Mouse (Mus musculus) brown adipose tissue, adult 24 weeks (tissue): Measurements from ENCODE around the gene Amer3. TPM values are rescaled to one million over a fixed set of nuclear protein-coding genes. Genes with fewer than 3 reads are reported as not detected.
"Not testable (repeated sequence)": the region's sequence is repeated elsewhere in the genome, so short reads cannot be mapped to it uniquely, and the experiment has no call there.

Experiments used
- H3K27ac ChIP-seq: fragments of 200-500 bp; replicated peaks from 2 replicates; pipeline ENCODE4 v1.5.1; 2012; ENCODE audit warnings: low read depth, mild to moderate bottlenecking, low read length
- H3K4me1 ChIP-seq: fragments of 200-500 bp; 2 replicates; pipeline ENCODE4 v1.6.1; 2012; ENCODE audit warnings: low read length, mixed read lengths; ENCODE audit not compliant: control insufficient read depth, insufficient read depth, insufficient read length
- H3K4me3 ChIP-seq: fragments of 200-500 bp; 2 replicates; pipeline ENCODE4 v1.5.1; 2012; ENCODE audit warnings: low read depth, mild to moderate bottlenecking, low read length, moderate library complexity; ENCODE audit not compliant: insufficient read depth
- polyA plus RNA-seq: library from polyadenylated mRNA; stranded (reverse); fragments of >200 nt; gene quantifications from 2 replicates; pipeline ENCODE4 v1.2.4, GENCODE M21; 2012; ENCODE audit not compliant: missing spikeins, insufficient read depth, insufficient read length

The Amer3 gene
- not detected in 2 replicates for polyA plus RNA-seq

DNA sequence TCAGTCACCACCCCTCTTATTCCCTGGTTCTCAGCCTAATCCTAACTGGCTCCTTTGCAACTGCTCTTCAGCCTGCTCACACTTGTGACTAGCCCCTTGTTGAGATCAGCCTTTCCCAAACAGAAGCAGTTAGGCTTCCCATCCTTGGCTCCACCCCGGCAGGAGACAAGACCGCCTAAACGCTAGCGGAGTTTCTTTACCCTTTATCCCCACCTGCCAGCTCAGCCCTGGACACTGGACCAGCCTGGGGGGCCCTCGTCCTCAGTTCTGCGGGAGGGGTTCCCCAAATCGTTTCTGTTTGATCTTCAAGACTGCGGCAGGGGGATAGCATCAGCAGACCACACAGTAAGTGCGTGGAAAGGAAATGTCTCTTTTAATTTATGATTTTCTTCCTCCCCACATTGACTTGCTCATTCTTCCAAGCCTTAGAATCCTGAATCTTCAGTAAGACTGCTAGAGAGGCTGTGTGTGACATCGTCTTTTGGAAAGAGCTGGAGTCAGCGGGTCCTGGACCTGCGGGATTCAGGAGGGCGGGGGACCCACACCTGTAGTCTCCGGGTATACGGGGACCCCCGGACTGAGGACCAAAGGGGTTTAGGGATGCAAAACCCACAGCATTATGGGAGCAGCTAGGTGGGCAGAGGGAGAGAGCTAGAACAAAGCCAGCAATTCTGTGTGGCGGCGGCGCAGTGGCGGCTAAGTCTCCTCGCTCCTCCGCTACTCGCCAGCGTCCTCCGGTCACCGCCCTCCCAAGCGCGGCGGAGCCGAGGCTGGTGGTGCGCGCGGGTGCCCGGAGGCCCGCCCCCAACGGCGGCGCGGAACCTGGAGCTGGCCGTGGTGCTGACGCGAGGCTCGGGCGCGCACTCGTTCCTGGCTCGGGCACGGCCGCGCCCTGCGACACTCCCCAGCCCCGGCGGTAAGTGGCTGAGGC, at the start of gene Amer3:
TSS of gene Amer3 (plus strand) at position 807 of the 931 bp plus-strand sequence.
- Histone ChIP-seq H3K27ac (no peak within 1 kb of the TSS), H3K4me1 (no peaks in the 10 kb centered on the region), H3K4me3 (no peak within 1 kb of the TSS; the same call in 1 of the 2 replicates)

DNA sequence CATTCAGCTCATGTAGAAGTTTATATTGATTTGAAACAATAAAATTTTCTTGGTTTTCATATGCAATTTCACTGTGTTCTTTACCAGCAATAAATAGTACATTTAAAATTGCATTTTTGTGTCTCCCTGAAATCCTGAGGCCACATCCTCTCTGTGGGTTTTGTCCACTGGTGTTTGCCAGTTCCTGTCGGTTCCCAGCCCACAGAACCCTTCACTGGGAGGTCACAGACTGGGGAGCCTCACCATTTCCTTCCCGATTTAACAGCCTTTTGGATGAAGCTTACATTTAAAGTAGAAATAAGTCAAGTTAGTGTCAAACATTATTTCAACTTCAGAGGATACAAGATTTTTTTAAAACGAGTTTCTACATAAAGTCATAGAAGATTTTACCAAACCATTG, 44.9 kb upstream of the Amer3 start:
- H3K4me3 ChIP-seq, H3K27ac ChIP-seq, H3K4me1 ChIP-seq: not testable (repeated sequence)

DNA sequence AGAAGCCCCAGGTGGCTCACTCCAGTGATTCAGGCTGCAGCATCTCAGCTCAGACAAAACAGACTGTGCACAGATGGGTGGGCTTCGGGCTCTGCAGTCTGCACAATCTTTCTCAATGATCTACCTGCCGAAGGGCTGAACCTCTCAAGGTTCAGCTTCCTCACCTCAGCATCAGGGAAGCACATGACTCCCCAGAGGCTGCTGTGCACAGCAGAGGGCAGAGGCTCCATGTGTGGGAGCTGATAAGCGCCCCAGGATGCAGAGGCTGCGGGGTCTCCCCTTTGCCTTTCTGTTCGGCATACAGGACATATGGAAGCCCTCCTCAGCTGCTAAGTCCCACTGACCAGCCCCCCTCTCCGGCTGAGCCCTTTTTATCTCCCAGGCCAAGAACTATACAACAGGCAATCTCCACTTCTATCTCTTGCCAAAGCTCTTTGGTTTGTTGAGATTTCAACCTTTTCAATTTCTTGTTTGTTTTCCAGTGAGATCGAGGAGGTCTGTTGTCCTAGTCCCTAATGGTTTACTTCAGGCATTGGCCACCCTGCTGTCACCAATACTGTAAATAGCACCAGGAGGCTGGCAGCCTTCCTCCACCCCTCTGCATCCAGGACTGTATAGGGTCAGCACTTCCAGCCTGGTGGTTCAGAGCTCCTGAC, 44.3 kb upstream of the Amer3 start, which contains the start of gene Cfc1:
TSS of gene Cfc1 (plus strand) at position 606 of the 656 bp plus-strand sequence.
- not testable (repeated sequence) for H3K4me1 ChIP-seq, H3K4me3 ChIP-seq, H3K27ac ChIP-seq

DNA sequence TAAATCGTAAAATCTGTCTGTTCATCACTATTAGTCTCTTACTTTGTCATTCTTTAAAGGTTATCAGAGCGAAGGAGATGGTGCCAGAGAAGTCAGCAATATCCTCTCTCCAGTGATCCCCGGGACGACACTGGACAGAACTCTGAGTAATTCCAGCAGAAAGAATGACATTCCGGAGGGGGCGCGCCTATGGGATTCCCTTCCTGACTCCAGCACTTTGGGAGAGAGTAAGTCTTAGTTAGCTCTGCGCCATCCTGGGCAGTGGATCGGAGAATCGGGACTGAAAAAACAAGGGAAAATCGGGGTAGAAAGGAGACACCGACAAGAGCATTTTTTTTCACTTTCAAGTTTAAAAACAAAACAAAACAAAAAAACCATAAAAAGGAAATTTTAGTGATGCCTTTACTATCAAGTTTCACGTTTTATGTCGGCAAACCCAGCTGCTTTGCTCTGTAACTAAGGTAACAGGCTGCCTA, 43.1 kb upstream of the Amer3 start:
- Histone ChIP-seq H3K27ac (no peak overlapping the region), H3K4me3 (no peak overlapping the region)

GRCm38 (mm10) chr1:34536767-34537485, 42.5 kb upstream of the Amer3 start:
- Histone ChIP-seq H3K4me3 (no peak overlapping the region), H3K4me1 (no peaks in the 10 kb centered on the region), H3K27ac (no peak overlapping the region)

More for the DNA sequence above, 43.1 kb upstream of the Amer3 start:
- no peaks in the 10 kb centered on the region for H3K4me1 ChIP-seq

DNA sequence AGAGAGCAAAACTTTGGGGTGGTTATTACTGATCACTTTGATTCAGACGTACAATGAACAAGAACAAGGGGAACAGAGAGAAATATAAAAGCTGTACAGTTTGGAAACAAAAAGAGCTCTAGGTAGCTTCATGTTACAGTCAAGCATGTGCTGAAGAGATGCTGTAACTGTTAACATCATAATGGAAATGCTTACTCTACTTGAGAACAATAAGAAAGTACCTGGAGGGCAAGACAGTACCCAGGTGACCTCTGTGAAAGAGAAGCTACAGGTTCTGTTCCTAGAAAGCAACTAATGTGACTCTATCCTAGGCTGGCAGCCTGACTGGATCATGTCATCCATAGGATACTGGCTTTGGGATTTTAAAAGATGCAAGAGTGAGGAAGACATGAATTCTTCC, 32.4 kb upstream of the Amer3 start:
- H3K4me3 ChIP-seq: no peak overlapping the region
- no peaks in the 10 kb centered on the region for H3K4me1 ChIP-seq
- H3K27ac ChIP-seq: no peak overlapping the region

- Histone ChIP-seq H3K4me3 (no peak overlapping the region), H3K27ac (no peak overlapping the region), H3K4me1 (no peaks in the 10 kb centered on the region)
Observed at GRCm38 (mm10) chr1:34553690-34554089, 25.8 kb upstream of the Amer3 start.

DNA sequence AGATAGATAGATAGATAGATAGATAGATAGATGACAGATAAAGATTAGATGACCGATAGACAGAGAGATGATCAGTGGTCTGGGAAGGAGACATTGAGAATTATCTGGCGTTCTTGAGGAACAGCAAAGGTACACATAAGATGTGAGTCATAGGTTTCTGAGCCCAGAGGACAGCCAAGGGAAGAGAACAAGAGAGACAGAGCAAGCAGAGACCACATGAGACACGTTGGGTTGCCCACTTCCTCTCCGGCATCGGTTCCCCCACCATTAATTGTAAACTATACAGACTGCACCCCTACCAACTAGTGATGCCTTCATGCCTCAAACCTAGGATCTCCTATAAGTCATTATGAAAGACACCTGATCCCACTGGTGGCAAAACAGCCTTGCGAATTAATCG, 25.2 kb upstream of the Amer3 start:
- Histone ChIP-seq H3K27ac (no peak overlapping the region), H3K4me1 (no peaks in the 10 kb centered on the region), H3K4me3 (no peak overlapping the region)

- Histone ChIP-seq H3K4me3 (no peak within 1 kb of the TSS), H3K27ac (no peak within 1 kb of the TSS), H3K4me1 (no peaks in the 10 kb centered on the region)
Observed at GRCm38 (mm10) chr1:34560843-34561242, 18.6 kb upstream of the Amer3 start, which contains the start of gene Prss40. Gene Prss40, minus strand, starts transcription at chr1:34560943.

- no peak overlapping the region for H3K27ac ChIP-seq
- H3K4me1 ChIP-seq: no peaks in the 10 kb centered on the region
- no peak overlapping the region for H3K4me3 ChIP-seq
Observed at GRCm38 (mm10) chr1:34564383-34565045, 14.9 kb upstream of the Amer3 start.

DNA sequence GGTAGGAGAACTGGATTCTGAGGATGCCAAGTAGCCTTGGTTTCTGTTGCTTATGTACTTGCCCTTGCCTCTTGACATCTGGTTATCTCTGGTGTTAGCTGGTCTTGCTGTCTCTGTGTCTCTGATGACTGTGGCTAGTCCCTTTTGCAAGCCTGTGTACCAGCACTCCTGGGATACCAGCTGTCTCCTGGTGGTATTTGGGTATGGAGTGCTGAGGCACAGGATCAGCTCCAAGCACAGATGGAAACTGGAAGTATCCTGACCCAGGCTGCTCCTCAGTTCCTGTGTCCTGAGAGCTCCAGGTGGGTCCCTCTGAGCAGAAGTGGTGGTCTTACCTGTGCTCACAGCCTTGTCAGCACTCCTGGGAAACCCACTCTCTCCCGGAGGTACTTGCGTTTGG, 11.3 kb upstream of the Amer3 start:
- Histone ChIP-seq H3K27ac (no peak overlapping the region), H3K4me1 (no peaks in the 10 kb centered on the region), H3K4me3 (no peak overlapping the region)

DNA sequence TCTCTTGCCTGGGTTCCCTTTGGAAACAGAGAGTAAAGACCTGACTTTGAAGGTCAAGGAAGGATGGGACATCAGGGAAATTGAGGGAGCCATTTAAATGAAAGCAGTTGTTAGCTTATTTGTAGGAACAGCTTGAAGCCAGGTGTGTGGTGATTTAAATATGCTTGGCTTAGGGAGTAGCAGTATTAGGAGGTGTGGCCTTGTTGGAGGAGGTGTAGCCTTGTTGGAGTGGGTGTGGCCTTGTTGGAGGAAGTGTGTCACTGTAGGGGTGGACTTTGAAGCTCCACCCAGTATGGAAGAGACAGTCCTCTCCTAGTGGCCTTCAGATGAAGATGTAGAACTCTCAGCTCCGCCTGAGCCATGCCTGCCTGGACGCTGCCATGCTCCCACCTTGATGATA, 9.6 kb upstream of the Amer3 start:
- Histone ChIP-seq H3K4me3 (no peak overlapping the region), H3K4me1 (no peaks in the 10 kb centered on the region), H3K27ac (no peak overlapping the region)

DNA sequence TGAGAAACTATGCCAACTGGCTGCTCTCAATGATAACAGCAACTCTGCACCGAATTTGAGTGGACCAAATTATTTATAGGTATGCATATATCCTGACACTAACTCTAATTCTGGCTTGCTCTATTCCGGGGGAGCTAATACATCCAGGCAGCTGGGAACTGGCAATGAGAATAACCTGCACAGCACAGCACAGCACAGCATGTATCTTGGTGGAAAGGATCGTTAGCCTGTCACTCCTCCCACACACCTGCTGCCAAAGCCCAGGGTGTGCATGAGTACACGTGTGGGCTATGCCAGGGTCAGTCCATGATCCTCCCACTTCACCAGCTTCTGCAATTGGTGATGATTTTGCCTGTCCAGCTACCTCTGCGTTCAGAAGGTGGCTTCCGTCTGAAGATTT, 8.0 kb upstream of the Amer3 start:
- H3K4me3 ChIP-seq: no peak overlapping the region
- no peak overlapping the region for H3K27ac ChIP-seq
- no peaks in the 10 kb centered on the region for H3K4me1 ChIP-seq

DNA sequence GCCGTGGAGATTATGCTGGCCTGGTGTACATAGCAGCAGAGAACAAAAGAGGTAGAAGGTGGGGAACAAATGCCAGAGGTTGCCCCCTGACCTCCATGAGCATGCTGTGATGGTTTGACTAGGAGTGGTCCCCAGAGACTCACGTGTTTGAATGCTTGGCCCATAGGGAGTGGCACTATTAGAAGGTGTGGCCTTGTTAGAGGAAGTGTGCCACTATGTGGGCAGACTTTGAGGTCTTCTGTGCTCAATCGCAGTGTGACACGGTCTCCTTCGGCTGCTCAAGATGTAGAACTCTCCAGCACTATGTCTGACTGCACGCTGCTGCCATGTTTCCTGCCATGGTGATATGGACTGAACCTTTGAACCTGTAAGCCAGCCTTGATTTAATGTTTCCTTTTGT, 6.2 kb upstream of the Amer3 start:
- no peak overlapping the region for H3K4me3 ChIP-seq

More for the DNA sequence above, 6.2 kb upstream of the Amer3 start:
- Histone ChIP-seq H3K4me1 (no peaks in the 10 kb centered on the region), H3K27ac (no peak overlapping the region)
